Mouse (Mus musculus) spleen, postnatal 0 days (tissue): ENCODE results near the gene Pank1. TPM values are rescaled to one million over a fixed set of nuclear protein-coding genes. Genes with fewer than 3 reads are reported as not detected.

ENCODE experiments used
- microRNA counts: library from miRNA; unstranded; fragments of <30 nt; microRNA quantifications from one replicate; lab custom pipeline; 2015
- polyA plus RNA-seq: library from polyadenylated mRNA; unstranded; fragments of >200 nt; fragmentation: Nextera tagmentation; extraction: Ambion mirVana; gene quantifications from 2 replicates; pipeline ENCODE4 v1.2.1, GENCODE M21; 2015

The Pank1 gene
- 1.6 and 1.9 TPM in 2 replicates for polyA plus RNA-seq

DNA sequence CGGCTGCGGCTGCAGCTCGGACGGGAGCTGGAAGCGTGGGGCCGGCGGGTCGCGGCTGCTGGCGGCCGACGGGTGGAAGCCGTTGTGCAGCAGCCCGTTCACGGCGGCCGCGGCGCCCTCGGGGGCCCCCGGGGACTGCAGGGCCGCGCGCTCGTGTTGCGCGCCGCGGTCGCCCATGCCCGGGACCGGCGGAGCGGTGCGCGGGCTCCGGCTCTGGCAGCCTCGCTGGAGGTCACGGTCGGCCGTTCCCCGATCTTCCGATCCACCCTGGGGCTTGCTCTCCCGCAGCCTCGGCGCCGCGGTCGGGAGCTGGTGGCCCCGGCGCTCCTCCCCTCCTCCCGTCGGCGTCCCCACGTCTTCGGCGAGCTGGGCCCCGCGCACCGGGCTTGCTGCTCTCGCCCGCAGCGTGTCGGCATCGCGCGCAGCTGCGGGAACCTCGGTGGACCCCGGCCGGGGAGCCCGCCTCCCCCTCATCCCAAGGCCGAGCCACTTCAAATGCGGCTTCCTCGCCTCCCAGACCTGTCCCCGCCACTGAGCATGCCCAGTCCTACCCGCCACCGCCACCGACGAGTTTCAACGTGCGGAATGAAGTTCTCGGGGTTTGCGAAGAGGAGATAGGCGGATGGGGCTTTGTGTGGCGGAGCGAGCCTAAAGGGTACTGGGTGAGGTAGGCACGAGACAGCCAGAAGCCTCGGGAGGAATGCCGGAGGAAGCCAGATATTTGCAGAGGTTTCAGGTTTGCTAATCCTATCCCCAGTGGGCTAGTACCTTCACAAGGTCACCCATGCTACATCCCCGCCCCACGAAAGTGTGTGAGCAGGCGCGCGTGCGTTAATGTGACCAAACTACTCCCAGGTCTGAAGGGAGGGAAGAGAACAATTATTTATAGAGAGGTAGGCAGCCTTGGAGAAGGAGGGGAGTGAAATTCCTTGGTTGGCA lies at the start of gene Pank1:
Pank1 (minus strand) TSS at position 853 of the 939 bp plus-strand sequence.

DNA sequence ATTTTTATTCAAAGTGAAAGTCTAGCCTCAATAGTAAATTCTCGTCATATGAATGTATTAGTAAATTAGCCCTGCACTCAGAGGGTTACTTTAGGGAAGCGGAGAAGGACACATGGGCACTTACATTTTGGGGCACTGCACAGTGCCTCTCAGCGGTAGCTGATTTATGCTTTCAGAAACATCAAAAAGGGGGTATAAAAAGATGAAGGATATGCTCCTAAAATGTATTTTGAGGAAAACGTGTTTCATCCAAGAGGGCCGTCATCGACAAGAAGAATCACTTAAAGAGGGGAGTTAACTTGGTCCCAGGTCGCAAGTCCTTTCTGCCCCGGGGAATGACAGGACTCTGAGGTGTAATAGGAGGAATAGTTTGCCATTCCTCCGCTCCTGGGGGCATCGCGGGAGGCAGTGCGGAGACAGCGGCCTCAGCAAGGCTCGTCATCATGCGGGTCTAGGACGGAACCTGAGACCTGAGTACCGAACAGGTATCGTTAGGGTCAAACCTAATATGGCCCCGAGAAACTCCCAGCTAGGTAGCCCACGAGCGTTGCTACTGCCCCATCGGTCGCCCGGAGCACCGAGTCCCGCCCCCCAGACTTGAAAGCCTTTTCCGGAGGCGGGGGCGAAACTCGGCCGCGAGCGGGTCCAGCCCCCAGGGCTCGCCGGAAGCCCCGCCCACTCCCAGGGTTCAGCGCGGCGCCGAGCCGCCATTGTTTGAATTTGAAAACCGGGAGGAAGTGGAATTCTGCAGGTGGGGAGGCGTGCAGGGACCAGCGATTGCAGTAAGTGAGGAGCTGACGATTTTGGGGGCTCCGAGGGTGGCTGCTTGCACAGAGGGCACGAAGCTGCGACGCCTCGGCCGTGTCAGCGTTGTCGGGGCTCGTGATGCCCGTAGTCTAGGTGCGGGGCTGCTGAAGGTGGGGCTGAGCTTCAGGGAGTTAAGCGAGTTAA lies 42.7 kb upstream of the Pank1 start, which contains the start of gene Kif20b:
Kif20b (plus strand) TSS at position 710 of the 951 bp plus-strand sequence.

MicroRNAs encoded within 50 kb of the gene (microRNA counts, 519-probe panel; counts per million panel counts)
- 6,045 counts per million, percentile 50 among the panel's probes with 10 or more counts for microRNA mmu-miR-107 (lab: Ali Mortazavi, UCI)

Other genes with a start within 250 kb of the Pank1 start
- 0.37 and 0.92 TPM in 2 replicates for gene Ifit1bl2, start 238.7 kb downstream of the Pank1 start, polyA plus RNA-seq
- gene Ifit1, start 238.6 kb downstream of the Pank1 start, polyA plus RNA-seq: 6.1 and 8.6 TPM in 2 replicates
- 0.02 and 0.18 TPM in 2 replicates for gene Slc16a12, start 132.2 kb downstream of the Pank1 start, polyA plus RNA-seq
- 44.7 and 46.2 TPM in 2 replicates for gene Kif20b, start 42.9 kb upstream of the Pank1 start, polyA plus RNA-seq